Mouse (Mus musculus) gastrocnemius, postnatal 10 days (tissue): ENCODE data around the gene Mefv. TPM values are rescaled to one million over a fixed set of nuclear protein-coding genes. Genes with fewer than 3 reads are reported as not detected.
"Not testable (repeated sequence)": the region's sequence is repeated elsewhere in the genome, so short reads cannot be mapped to it uniquely, and the experiment has no call there.

ENCODE experiments used
- DNase-seq: peaks from one replicate; pipeline ENCODE4 v3.0.0; 2021; ENCODE audit warnings: mixed read lengths
- long read RNA-seq, 2 experiments: library from polyadenylated mRNA; stranded (forward); transcript quantifications; one replicate each; pipeline ENCODE4 v2.0.0; 2021
- total RNA-seq, 2 experiments: library from RNA; stranded (reverse); gene quantifications; 2 replicates each; pipeline ENCODE4 v1.2.3; 2021

The Mefv gene
- total RNA-seq, result not detected
- long read RNA-seq, experiment 1, result 0 reads
- long read RNA-seq, experiment 2, result 0 reads

DNA sequence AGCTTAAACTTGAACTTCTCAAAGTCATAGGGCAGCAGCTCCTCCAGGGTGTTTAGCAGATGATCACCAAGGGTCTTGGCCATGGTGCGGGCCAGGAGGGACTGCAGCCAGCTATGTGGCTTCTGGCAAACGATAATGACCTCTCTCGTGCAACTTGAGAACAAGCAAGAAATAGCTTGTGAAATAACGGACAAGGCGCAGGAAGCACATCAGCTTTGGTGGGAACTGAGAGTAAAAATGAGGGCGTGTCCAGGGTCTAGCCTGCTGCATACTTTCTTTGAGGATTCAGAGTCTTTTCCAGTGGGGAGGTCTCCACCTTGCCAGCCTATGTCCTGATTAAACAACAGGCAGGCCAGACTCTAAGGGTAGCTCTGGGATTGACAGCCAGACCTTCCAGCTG, at the start of gene Mefv:
Gene Mefv, minus strand, starts transcription at position 118 of the 400 bp plus-strand sequence.
- DNase-seq, result no peak

DNA sequence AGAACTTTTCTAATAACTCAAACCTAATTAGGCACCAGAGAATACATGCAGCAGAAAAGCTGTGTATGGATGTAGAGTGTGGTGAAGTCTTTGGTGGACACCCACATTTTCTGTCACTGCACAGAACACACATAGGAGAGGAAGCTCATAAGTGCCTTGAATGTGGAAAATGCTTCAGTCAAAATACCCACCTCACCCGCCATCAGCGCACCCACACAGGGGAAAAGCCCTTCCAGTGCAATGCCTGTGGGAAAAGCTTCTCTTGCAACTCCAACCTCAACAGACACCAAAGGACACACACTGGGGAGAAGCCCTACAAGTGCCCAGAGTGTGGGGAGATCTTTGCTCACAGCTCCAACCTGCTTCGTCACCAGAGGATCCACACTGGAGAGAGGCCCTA, 31.1 kb upstream of the Mefv start:
- DNase-seq, result no peak

DNA sequence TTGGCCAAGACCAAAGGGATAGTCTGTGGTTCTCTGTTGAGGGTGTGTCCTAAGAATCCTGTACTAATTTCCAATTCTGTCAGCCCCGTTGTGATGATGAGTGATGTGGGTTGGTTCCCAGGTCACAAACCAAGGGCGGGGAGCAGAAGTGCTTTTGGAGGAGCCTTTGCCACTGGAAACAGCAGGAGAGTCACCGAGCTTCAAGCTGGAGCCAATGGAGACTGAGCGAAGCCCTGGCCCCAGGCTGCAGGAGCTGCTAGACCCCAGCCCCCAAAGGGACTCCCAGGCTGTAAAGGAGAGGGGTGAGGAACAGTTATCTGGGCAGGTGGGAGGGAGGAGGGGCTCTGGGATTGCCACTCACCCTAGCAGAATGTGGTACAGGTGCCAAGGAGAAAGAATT, 27.8 kb upstream of the Mefv start:
- DNase-seq, result no peak

DNA sequence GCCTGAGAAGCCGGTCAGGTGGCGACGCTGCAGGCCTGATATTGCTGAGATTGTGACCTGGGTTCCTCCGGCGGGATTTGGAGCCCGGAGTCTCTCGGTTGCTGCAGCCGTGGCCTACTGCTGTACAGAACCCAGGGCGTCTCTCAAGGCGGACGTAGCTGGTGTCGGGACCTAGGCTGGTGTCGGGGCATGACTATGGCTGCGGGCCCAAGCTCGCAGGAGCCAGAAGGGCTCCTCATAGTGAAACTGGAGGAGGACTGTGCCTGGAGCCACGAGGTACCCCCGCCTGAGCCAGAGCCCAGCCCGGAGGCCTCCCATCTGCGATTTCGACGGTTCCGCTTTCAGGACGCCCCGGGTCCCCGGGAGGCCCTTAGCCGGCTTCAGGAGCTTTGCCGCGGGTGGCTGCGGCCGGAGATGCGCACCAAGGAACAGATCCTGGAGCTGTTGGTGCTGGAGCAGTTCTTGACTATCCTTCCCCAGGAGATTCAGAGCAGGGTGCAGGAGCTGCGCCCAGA, 26.3 kb upstream of the Mefv start:
- DNase-seq, result peak; percentile 45

DNA sequence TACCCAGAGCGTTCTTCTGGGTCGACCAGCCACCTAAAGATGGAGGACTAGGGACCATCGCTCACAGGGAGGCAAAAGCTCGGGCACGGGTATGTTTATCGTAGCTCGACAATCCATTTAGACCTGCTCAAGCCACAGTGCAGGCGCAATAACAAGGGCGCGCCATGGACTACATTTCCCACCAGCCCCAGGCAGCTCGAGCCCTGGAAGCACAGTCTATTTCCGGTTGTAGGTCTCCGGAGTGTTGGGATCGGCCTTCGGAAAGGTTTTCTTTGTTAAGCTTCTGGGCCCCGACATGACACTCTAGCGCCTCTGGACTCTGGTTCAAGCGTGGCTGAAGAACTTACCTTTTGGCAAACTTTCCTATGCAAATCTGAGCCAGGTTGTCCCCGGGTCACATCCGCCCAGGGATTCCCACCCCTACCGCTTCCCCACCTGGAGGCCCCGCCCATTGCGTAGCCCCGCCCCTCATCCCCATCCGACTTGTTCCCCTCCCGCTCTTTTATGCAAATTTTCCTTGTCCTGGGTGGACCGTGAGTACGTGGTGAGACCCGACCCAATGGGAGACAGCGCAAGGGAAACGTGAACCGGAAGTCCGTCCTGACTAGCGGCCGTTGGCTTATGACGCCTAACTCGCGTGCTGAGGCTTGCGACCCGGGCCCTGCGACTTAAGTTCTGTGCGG, 25.7 kb upstream of the Mefv start, which contains the start of gene Zfp263:
Gene Zfp263, plus strand, starts transcription at position 591 of the 683 bp plus-strand sequence.
- DNase-seq, result peak; percentile 86

DNA sequence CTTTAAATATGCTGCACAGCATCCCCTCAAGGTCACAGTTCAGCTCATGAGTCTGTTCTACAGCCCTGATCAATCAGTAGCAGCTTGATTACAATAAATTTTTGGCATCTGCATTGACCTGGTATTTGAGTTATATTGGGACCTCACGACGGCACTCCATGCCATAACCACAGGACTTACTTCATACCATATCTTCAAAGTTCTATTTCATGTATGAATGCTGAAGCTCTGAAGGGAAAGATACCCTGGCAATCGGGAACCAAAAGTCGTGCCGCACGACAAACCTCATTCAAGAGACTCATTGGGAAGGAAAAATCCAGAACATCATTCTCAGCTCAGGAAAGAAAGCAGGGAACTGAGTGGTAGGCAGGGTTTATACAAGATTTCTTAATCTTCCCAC, 24.6 kb upstream of the Mefv start:
- no peak for DNase-seq

DNA sequence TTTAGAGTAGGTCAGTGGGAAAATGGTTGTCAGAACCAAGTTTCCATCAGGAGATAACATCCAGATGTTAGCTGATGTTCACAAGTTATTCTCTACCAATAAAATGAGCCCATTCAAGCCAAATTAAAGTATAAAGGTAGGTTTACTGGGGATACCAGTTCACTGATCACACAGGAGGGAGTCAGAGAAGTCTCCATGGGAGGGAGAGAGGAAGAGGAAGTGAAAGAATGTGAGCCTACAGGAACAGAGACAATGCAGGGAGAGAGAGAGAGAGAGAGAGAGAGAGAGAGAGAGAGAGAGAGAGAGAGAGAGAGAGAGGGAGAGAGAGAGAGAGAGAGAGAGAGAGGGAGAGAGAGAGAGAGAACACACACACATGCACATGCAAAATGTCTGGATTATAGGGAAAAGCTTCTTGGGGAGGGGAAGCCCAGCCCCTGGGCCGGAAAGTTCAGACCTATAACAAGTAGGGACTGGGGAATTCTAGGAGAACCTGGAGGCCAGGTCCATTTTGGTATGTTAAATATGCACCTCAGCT, 15.4 kb upstream of the Mefv start:
- DNase-seq, result no peak

DNA sequence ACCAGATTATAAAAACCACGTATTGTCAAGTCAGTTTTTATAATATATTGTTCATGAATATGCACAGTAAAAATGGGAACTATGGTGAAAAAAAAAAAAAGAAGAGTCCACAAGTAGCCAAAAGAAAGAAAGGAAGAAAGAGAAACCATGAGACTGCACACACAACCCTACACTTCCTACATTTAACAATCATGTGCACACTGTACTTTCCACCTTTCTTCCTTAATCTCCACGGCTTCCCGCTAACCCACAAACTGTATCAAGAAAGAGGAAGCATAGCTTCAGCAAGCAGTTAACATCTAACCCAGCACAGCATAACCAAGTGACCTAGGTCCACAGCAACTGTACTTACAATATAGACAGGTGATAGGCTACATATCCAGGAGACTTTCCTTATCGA, 14.7 kb upstream of the Mefv start:
- DNase-seq, result no peak

DNA sequence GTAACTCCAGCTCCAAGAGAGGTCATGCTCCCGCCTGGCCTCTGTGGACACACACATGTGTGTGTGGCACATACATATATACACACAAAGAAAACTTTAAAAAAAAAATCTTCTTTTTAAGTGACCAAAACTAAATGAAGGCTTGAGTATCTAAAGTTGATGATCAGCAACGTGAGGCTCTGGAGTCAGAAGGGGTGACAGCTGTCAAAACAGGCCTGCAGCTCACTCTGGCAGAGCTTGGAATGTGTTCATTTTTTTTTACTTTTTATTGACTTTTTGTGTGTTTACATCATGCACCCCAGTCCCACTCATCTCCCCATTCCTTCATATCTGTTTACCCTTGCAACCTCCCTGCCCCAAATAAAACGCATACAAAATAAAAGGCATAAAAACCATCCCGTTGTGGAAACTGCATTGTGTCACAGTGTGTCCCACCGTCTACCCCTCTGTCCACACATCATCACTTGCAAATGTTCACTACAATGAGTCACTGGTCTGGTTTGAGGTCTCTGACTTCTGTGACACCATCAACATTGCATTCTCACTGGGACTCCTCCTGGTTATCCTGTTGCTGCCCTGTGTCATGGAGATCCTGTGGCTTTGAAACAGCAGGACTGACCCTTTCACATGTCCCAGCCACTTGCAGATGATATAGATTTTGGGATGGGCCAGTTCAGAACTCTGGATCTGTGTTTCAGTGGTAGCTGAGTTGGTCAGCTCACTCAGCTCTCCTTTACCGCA, 10.3 kb upstream of the Mefv start:
- DNase-seq, result no peak

DNA sequence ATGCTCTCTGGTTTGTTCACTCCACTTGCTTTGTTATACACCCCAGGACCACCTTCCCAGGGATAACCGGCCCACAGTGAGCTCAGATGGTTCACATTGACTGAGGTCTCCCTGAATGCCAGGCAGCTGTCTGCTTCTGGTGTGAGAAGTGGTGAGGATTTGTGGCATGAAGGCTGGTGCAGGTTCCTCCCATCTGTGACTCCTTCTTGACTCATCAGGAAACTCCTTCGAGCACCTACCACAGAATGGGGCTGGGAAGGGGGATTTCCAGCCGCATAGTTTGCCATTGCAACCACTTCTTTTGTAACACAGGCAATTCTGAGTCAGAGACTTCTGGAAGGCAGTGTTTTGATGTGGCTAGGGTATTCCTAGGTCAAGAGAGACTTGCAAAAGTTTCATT, 5.3 kb upstream of the Mefv start:
- no peak for DNase-seq

DNA sequence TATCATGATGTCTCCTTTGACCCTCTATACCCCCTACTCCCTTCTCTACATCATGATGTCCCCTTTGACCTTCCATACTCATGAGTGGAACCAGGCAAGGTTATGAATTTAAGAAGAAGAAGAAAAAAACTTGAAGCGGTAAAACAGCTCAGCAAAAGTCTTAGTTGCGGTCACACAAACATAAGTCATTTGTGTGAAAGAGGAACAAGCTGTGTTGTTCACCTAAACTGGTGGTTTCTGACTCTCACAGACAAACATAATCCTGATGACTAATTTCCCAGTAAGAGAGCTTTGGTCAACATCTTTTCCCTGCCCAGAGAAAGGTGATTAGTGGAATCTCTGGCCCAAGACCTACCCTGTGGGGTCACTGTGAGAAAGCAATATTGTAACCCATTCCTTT, 3.2 kb downstream of the Mefv start:
- DNase-seq, result no peak

DNA sequence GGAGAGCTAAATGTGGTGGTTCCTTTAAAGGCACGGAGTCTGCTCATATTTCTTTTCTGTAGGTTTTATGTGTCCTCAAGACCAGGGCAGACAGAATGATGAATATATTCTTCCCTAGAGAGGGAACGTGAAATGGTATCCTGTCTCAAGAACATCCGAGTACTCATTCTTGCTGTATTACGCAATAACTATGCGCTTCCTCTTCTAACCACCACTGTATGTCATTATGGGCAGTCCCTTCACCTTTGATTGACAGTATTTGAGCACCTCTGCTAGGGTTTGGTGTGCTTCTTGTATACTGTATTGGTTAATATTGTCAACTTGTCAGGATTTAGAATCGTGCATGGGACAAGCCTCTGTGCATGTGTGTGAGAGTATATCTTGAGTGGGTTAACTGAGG, 11.2 kb downstream of the Mefv start:
- no peak for DNase-seq

DNA sequence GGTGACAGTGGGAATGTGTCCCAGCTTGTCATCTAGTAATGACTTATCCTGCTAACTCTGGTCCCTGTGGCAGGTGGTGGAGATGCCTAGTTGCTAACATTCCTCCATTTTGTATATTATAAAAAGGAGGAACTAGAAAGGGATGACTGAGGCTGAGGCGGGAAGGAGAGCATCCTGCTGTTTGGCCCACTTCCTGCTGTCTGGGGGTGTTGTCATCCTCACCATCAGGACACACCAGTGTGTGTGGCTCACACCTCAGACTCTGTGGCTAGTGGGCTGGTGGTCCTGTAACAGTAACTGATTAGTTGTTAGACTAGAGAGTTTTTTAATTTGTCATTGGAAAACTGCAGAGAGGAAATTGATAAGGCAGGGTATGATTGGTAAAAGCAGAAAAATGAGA, 17.0 kb downstream of the Mefv start:
- DNase-seq, result no peak

DNA sequence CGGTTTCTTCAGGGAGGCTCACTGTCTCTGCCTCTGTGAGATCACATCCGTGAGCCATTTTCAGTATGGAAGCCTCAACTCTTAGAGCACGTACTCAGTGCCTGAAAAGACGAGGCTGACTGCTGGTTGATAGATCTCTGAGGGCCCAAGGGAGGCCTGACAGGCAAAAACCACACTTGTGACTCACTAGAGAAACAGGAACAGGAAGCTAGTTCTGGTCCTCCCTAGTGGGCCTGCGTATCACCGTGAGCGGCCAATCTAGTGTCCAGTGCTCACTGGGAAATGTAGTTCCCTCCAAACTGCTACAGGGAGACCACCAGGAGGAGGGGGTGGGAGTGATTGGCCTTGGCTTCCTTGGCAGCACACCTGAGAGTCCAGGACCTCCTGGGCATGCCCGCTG, 18.6 kb downstream of the Mefv start:
- no peak for DNase-seq

DNA sequence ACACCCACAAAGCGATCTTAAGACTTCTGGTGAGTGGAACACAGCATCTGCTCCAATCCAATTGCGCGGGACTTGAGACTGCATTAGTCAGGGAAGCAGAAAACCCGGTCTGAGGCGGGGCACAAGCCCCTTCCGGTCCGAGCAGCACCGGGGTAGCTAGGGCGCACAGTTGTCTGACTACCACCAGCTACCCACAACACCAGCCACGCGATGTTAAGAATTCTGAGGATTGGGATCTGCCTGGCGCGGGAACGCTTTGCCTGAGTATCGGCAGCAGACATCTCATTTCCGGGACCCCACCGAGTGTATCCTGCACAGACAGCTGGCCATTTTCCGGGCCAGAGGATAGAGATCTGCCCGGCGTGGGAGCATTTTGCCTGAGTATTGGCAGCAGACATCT, 28.3 kb downstream of the Mefv start:
- DNase-seq, result not testable (repeated sequence)

Other genes starting within 250 kb of the Mefv start
- gene Olfr161, start 127.1 kb downstream of the Mefv start, total RNA-seq, result not detected
- 10 to 100 TPM in 1 of 2 experiments, 1 to 10 TPM in 1; 9.2 to 11.9 TPM for gene Zfp263, start 26.0 kb upstream of the Mefv start, total RNA-seq
- not detected for gene Olfr15, start 112.8 kb upstream of the Mefv start, total RNA-seq
- gene Zfp174, start 129.2 kb upstream of the Mefv start, total RNA-seq, result 1 to 10 TPM; 1.2 to 1.6 TPM
- 10 to 100 TPM; 31.5 to 34.3 TPM for gene Naa60, start 154.3 kb upstream of the Mefv start, total RNA-seq
- gene Zfp597, start 166.5 kb upstream of the Mefv start, total RNA-seq, result 1 to 10 TPM; 7.0 to 8.9 TPM
- gene Gm20695, start 166.6 kb upstream of the Mefv start, total RNA-seq, result 1 to 10 TPM in 1 of 2 experiments, under 1 TPM in 1; 0.61 to 1.0 TPM
- gene 1700037C18Rik, start 190.6 kb upstream of the Mefv start, total RNA-seq, result 1 to 10 TPM; 1.3 to 2.7 TPM
- 1 to 10 TPM; 6.8 to 7.7 TPM for gene Cluap1, start 190.7 kb upstream of the Mefv start, total RNA-seq